Mouse (Mus musculus) CH12F3 (cell line): ENCODE results near the gene Actn2.

Experiments used
- in situ Hi-C: fragments of 300-500 bp; cut with MboI; formaldehyde crosslinking; loops from 2 replicates; pipeline ENCODE4 v1.14.3; 2020; ENCODE audit warnings: low sequenced_read_pairs

Actn2 gene

DNA sequence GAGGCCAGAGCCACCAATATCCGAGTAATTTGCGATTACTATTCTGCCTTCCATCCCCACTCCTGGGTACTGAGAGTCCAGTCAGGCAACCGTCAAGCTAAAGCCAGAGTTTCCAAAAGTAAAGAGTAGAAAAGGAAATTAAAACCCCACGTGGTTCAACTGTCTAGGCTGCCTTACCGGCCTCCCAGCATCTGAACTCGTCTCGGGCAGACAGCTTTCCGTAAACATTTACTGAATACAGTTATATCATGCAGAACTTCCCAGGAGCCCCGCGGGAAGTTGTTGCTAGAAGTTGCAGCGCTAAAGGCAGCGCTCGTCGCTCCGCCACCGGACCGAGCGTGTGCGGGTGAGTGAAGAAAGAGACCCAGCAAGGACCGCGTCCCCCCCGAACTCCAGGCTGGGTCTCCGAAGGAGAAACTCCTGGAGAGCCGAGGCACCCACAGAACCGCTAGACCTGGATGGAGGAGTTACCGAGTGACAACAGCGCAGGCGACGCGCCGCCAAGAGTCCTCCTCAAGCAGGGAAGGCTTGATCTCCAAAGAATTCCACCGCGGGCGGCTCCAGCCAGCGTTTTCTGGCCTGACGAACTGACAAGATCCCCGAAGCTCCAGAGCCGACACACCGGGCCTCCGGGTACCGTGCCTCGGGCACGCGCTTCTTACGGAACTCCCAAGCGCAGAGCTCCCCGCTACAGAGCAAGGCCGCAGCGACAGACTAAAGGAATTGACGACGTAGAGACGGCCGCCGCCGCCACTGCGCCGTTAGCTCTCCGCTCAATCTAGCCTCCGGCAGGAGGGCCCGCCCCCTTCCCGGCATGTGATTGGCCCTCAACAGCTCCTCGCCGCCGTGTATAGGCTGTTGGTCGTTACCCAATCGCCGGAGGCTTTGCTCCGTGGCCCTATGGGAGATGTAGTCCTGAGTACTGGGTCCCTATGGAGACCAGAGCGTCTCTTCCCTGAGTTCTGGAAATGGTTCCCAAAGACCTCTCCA lies 82.9 kb downstream of the Actn2 start, which contains the start of gene Mtr:
TSS of gene Mtr (minus strand) at position 723 of the 990 bp plus-strand sequence.
- in situ Hi-C loops, result no loop called here

DNA sequence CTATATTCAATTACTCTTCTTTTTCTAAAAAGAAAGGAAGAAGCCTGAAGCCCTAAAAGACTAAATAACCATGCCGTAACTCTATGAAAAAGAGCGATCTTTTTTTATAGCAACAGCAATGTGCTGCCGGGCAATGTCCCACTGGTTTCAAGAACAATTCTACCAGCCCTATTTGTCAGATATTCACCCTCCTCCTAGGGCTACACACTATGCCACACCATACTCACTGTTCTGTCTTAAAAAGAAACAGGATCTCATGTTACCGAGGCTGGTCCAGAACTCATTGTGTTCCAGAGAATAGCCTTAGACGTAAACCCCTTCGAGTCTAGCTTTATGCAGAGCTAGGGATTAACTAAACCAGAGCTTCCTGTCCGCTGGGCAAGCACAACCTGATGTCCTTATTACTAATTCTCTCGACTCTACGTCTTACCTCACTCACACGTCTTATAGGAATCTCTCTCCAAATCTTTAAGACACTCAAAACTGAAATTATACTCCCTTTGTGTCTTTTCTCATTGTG lies 83.6 kb downstream of the Actn2 start:
- in situ Hi-C loops, result no loop called here

DNA sequence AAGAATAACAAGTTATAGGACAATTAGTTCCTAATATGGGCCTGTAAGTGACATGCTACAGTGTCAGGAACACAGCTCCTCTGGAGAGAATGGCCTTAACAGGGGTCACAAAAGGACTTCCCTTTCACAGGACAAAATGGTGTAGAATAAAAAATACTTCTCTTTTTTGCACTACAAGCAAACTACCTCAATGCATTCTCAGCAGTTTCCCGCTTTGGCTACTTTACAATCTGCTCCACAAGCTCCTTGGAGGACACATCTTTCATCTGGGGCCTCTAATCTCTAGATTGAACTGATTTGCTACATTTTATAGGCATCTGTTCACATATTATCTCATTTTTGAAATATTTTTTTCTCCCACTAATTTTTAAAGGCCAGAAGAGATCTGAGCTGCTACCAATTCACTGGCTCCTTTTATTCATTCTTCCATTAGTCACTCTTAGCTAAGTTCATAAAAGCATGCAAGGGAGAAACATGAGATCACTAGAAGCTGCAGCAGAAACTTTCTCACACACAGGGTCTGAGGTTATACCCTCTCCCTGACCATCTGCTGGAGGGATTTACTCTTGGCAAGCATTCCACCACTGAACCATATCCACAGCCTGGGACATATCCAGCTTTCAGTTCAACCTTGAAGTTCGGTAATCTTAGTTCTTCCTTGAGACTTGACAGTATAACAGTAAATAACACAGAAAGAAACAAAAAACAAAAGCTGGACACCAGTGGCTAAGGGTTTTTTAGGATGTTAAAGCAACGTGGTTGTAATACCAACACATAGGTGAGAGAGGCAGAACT lies 84.5 kb downstream of the Actn2 start:
- in situ Hi-C loops, result no loop called here

DNA sequence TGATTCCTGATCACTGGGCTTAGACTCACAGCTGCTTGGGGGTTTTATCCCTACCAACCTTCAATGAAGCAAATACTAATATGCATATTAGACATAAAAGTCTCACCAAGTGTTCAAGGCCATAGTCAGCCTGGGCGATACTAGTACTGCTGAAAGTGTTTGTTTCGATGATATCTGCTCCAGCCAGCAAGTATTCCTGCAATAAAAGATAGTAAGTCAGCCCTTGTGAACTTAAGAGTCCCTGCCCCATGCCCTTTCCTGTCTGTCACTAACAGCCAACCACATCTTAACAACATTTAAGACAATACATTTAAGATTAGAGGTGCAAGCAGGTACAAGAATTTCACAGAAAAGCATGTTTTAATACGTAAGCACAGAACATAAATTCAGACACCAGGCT lies 90.1 kb downstream of the Actn2 start:
- in situ Hi-C loops, result no loop called here

DNA sequence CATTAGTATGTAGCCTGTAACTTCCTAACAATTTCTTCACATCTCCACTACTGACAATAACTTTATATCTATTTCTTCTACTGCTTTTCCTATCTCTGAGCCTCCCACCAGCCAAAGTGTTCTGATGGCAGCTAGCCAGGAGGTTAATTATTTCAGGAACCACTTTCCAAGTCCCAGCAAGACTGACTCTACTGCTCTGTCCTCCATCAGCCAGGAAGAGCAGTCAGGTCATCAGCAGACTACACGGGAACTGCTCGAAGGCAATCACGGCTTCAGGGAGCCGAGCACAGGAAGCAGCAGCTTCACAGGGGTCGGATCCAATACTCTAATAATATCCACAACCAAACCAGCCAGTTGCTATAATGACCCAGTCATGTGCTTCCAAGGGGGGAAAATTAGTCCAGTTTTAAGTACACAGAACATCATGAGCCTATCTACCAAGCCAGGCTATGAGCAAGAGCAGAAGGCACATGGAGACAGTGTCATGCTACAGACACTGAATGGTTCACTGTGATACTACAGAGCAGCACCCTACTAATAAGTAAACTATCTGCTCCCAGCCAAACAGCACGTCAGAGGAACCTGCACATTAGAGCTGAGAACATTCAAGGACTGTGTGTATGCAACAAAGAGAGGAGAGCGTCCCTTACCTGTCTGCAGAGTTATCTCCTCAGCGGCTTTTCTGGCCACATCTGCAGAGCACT lies 91.2 kb downstream of the Actn2 start:
- in situ Hi-C loops, result no loop called here

- in situ Hi-C loops, result no loop called here
These were observed 94.6 kb downstream of the Actn2 start for GRCm38 (mm10) chr13:12245938-12246337.

DNA sequence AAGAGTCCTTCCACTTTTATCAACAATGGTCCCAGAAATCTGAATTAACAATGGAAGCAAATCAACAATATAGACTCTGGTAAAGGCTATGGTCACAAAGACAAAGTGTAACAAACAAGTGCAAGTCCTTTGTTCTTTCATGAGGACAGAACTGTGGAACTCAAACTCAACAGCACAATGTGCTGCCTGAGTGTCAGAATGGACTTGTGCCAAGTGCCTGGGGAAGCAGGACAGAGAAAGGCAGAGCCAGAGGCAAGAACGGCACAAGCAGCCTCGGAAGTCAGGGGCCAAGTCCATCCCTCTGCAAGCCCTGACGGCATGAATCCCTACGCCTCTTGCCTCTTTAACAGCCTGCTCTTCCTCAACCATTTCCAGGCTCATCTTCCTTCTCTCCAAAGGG lies 96.6 kb downstream of the Actn2 start:
- in situ Hi-C loops, result no loop called here

DNA sequence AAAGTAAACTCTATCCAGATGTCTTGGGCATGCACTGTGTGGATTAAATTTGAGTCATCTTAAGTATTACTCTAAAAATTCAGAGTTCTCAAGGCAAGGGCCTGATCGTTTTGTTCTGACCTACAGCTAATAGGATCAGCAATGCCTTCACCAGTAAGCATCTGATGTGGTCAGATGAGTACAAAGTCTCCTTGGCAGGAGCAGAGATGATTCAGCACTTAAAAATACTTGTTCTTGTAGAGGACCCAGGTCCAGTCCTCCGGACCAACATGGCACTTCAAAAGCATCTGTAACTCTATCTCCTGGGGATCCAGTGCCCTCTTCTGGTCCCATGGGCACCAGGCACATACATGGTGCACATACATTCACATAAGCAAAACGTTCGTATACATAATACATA lies 108.4 kb downstream of the Actn2 start:
- in situ Hi-C loops, result no loop called here

DNA sequence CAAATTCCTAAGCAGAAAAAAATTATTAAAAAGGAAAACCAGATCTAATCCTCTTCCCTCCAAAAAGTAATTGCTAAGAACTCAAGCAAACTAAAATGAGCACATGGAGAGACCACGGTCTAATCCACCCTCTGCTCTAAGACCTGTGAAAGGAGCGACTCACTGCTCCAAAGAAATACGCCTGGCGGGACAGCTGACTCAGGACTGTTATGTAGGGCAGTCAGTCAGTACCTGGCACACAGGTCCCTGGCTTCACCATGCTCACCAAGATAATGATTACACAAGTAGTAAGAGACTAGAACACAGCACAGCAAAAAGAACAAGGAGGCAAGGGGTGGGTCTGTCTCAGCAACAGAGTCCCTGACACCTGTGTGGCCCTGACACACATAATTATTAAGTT lies 112.3 kb downstream of the Actn2 start:
- in situ Hi-C loops, result no loop called here

DNA sequence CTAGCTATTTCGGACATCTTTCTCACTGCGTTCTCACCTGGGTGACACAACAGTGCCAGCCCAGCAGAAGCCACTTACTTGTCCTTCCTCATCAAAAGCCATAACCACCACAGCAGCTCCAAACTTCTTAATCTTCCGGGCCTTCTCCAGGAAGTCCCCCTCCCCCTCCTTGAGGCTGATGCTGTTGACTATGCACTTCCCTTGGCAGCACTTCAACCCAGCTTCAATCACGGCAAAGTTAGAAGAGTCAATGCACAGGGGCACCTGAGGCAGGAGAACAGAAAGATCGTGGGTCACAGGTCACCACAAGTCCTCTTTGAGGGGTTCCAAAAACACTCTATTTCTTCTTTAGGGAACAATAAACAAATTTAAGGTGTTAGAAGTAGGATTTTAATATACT lies 113.0 kb downstream of the Actn2 start:
- in situ Hi-C loops, result no loop called here
